Mouse (Mus musculus): ENCODE results near the gene Bmp7.

The Bmp7 gene

GRCm38 (mm10) chr2:172906146-172906545 is 34.0 kb downstream of the Bmp7 start:
- no peak for DNase-seq (ENCODE audit: low spot score)

DNA sequence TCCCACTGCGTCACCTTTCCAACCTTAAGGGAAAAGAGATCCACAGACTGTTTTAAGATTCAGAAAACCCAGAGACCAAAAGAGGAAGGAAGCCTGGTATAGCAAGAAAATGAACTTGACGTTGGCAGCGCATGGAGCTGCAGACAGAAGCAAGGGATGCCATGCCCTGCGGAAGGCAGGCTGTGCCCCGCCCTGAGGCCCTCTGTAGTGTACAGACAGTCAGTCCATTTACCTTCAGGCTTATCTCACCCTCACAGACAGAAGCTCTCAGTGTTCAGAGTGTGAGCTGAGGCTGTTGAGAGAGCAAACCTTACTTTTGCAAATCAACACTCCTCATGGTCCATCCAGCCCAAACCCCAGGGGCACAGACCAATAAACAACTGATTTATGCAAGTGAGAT is 35.1 kb downstream of the Bmp7 start:
- no peak for DNase-seq (ENCODE audit: low spot score)

- no peak for DNase-seq (ENCODE audit: low spot score)
Measured at GRCm38 (mm10) chr2:172904614-172905013, 35.5 kb downstream of the Bmp7 start.

- no peak for DNase-seq (ENCODE audit: low spot score)
Measured at GRCm38 (mm10) chr2:172903523-172903922, 36.6 kb downstream of the Bmp7 start.

- DNase-seq (ENCODE audit: low spot score): no peak
Measured at GRCm38 (mm10) chr2:172900954-172901701, 39.0 kb downstream of the Bmp7 start.

GRCm38 (mm10) chr2:172889756-172890443 is 50.2 kb downstream of the Bmp7 start:
- DNase-seq (ENCODE audit: low spot score): no peak

DNA sequence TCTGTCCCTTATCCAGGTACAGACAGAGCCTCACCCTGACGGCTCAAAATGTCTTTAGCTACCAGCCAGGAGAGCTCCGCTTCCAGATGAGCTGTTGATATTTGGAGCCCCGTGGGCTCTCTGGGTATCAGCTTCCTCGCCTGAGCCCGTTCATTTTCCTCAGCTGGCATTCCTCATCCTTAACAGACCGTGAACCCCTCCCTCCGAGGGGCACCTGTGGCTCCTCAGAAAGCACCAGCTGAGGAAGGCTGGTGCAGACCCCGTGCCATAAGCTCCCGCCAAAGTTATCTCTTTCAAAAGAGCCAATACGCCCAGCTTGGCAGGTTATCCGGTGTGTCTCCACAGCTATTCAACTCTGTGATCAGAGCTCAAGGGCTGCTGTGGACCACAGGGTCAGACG is 50.9 kb downstream of the Bmp7 start:
- no peak for DNase-seq (ENCODE audit: low spot score)

GRCm38 (mm10) chr2:172888147-172888546 is 52.0 kb downstream of the Bmp7 start:
- no peak for DNase-seq (ENCODE audit: low spot score)

GRCm38 (mm10) chr2:172885861-172886260 is 54.3 kb downstream of the Bmp7 start:
- DNase-seq (ENCODE audit: low spot score): no peak

- no peak for DNase-seq (ENCODE audit: low spot score)
Measured at GRCm38 (mm10) chr2:172884584-172884983, 55.5 kb downstream of the Bmp7 start.

DNA sequence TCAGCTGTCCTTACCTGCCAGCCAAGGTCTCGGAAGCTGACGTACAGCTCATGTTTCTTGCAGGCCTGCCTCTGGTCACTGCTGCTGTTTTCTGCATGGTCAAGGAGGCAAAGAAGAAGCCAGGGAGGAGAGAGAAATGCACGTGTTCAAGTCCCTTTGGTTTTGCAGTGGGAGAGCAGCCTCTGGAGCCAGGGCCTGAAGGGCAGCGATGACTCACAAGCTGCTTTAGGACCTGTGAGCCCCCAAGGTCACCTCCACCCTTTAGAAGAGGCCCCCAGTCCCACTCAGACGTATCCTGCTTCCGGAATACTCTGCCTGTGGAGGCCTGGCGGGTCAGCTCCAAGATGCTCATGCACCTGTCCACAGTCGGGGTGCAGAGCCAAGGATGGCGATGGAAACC is 64.9 kb downstream of the Bmp7 start:
- DNase-seq (ENCODE audit: low spot score): no peak

- no peak for DNase-seq (ENCODE audit: low spot score)
Measured at GRCm38 (mm10) chr2:172866356-172866755, 73.8 kb downstream of the Bmp7 start.

DNA sequence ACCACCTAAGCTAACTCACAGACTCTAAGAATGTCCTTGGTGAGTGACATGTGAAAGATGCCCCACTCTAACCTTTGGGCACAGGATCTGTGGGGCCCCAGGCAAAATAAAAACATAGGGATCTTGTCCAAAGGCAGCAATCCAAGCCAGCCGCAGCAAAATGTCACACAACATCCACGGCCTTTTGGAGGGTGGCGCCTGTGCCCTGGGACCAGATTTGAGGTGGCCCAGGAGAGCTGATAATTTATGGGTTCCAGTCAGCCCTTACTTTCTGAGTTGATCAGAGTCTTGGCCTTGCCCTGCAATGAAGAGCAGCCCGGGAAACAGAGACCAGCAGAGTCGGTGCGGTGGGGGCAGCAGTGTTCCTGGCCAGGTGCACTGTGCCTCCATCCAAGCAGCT is 75.0 kb downstream of the Bmp7 start:
- no peak for DNase-seq (ENCODE audit: low spot score)

- no peak for DNase-seq (ENCODE audit: low spot score)
Measured at GRCm38 (mm10) chr2:172864566-172864965, 75.6 kb downstream of the Bmp7 start.

- no peak for DNase-seq (ENCODE audit: low spot score)
Measured at GRCm38 (mm10) chr2:172863469-172863856, 76.7 kb downstream of the Bmp7 start.

DNA sequence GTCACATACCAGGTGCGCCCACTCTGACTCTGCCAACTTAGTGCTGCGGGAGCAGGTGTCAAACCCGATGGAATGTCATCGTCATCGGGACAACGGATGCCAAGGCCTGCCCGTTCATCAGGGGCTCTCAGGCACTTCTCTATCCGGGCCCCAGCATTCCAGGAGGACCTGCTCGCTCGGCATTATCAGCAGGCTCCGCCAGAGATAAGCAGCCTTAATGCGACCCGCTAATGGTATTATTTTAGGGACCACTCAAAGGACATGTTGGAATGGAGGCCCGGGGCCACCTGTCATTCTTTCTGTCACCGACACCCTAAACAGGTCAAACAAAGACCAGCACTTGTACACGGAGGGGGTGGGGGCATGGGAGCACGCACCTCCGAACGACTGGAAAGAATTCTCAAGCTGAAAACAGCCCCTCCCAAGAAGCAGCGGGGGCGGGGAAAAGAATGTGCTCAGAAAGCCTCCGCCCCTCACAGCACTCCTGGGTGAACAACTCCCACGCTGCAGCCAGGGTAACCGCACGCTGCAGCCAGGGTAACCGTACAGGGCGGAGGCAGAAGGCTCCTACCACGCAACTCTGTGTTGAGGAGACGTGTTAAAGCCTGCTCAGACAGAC is 77.2 kb downstream of the Bmp7 start:
- DNase-seq (ENCODE audit: low spot score): no peak

DNA sequence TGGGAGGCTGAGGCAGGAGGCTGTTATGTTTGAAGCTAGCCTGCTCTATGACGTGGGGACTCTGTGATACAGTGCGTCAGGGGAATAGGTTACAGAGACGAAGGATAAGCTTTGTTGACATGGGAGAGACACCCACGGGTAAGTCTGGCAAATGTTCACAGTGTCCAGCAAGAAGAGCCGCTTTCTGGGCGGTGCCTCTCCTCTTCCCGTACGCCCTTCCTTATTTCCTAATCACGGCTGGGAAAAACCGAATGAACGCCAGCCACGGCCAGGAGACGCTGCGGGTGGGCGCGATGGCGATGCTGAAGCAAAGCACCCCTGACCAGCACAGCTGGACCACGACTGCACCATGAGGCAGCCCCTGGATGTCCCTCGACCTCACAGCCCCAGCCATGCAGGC is 77.7 kb downstream of the Bmp7 start:
- no peak for DNase-seq (ENCODE audit: low spot score)

GRCm38 (mm10) chr2:172861590-172861989 is 78.5 kb downstream of the Bmp7 start:
- DNase-seq (ENCODE audit: low spot score): no peak

DNA sequence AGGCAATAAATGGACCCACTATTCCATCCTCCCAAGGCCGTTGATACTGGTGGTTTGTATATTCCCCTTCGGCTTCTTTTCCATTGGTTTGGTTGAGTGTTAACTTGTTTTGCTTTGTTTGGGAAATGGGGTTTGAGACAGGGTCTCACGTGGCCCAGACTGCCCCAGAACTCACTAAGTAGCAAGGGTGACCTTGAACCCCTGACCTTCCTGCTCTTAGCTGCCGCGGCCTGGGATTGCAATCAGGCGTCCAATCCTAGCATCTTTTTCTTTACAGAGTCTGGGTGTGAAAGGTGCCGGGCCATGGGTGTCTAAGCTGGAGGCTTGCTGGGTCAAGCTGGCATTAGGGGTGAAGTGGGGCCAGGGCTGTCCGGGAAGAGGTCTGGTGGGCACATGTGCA is 79.5 kb downstream of the Bmp7 start:
- DNase-seq (ENCODE audit: low spot score): no peak

GRCm38 (mm10) chr2:172860104-172860503 is 80.0 kb downstream of the Bmp7 start:
- DNase-seq (ENCODE audit: low spot score): no peak

- no peak for DNase-seq (ENCODE audit: low spot score)
Measured at GRCm38 (mm10) chr2:172857048-172857447, 83.1 kb downstream of the Bmp7 start.

- no peak for DNase-seq (ENCODE audit: low spot score)
Measured at GRCm38 (mm10) chr2:172856549-172856948, 83.6 kb downstream of the Bmp7 start.

GRCm38 (mm10) chr2:172854136-172854535 is 86.0 kb downstream of the Bmp7 start:
- no peak for DNase-seq (ENCODE audit: low spot score)
